Mouse (Mus musculus): ENCODE measurements around the gene Pcyt1b.

DNA sequence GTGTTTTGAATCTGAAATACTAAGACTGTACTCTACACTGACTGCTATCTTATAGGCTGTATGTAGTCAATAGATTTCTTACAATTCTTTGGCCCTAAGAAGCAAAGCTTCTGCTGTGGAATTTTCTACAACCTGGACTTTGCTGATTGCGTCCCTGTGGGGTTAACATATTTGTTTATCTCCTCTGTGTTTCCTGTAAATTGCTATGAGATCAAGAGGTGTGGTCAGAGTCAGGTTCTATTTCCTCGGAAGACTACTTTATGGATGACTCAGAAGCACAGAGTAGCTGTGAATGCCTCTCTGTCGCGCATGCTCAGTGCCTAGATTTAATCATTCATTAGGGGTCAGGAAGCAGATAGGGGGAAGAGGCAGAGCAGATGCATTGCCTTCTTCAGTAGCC lies 10.1 kb downstream of the Pcyt1b start:
- TF ChIP-seq POLR2A (IDR thresholded peaks at IDR 0.05; ENCODE audit: borderline replicate concordance, control insufficient read depth, low read depth, low read length) (no peak), CTCF (IDR thresholded peaks at IDR 0.05; ENCODE audit: control insufficient read depth, insufficient read depth, low read length) (no peak)
